Mouse (Mus musculus): ENCODE measurements around the gene Plcxd3.
"Not testable (repeated sequence)": the region's sequence is repeated elsewhere in the genome, so short reads cannot be mapped to it uniquely, and the experiment has no call there.

GRCm38 (mm10) chr15:4599331-4599730 is 224.0 kb downstream of the Plcxd3 start:
- TF ChIP-seq GATA1 (IDR thresholded peaks at IDR 0.05; ENCODE audit: borderline replicate concordance, low read length); FLI1 (IDR thresholded peaks at IDR 0.05; ENCODE audit: low read length): not testable (repeated sequence)

All from megakaryocyte, embryonic 14.5 days (primary cell).